Mouse (Mus musculus): ENCODE data around the gene H60c. TPM values are rescaled to one million over a fixed set of nuclear protein-coding genes. Genes with fewer than 3 reads are reported as not detected.
A peak's percentile ranks its signal among the peaks of the same experiment; 100 is the strongest.

Gene H60c
- not detected in 2 replicates for polyA plus RNA-seq (2014; fragmentation: Nextera tagmentation; extraction: Ambion mirVana)

DNA sequence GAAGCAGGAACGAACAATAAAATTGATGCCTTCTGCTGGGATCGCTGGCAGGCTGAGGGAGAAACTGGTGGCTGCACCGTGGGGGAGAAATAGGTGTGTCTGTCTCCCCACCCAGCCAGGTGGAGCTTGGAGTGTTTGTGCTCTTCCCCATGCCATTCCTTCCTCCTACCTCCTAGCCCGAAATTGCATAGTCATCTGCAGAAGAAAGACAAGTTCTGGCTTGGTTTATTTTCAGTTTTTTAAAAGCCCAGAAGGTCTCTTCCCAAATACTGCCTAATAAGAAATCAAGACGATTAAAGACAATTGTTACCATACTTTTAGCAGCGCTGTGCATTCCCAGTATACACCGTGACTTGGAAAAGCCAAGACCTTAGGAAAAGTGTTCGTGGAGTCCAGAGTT is at the start of gene H60c:
H60c (minus strand) TSS at position 101 of the 400 bp plus-strand sequence.
- Histone ChIP-seq H3K27ac (no peak within 1 kb of the TSS), H3K9ac (no peak within 1 kb of the TSS), H3K27me3 (ENCODE audit: control insufficient read depth, insufficient read depth, low read length) (no peaks in the 10 kb centered on the region), H3K4me1 (replicated peaks; ENCODE audit: control insufficient read depth, insufficient read depth, low read length) (no peaks in the 10 kb centered on the region), H3K4me3 (replicated peaks; ENCODE audit: low read length) (no peak within 1 kb of the TSS), H3K4me2 (replicated peaks) (no peak within 1 kb of the TSS), H3K9me3 (ENCODE audit: control insufficient read depth, low read length) (no peaks in the 10 kb centered on the region), H3K36me3 (replicated peaks; ENCODE audit: control insufficient read depth, insufficient read depth) (no peaks in the 10 kb centered on the region)
- no peak for ATAC-seq (ENCODE audit: low FRiP score)
- DNase-seq (ENCODE audit: low spot score) = no peak
- 78% methylated on average over 8 of the region's 8 CpGs for WGBS

DNA sequence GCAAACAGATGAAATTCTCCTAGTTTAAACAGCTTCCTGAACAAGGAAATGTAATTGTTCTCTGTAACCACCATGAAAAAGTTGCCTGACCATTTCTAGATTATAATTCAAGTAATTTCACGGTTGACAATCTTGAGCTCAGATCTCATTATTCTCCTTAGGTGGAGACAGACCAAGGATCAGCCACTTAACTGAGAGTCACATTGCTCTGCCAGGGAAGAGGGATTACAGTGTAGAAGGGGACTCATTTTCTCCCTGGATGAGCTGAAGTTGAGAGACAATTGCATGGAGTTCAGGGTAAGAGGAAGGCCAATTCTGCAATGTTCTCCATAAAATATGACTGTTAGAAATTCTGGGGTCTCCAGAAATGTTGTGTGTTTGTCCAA is 41.2 kb upstream of the H60c start:
- Histone ChIP-seq H3K27me3 (ENCODE audit: control insufficient read depth, insufficient read depth, low read length) (no peaks in the 10 kb centered on the region), H3K9ac (no peak overlapping the region), H3K4me2 (replicated peaks) (no peak overlapping the region), H3K4me3 (replicated peaks; ENCODE audit: low read length) (no peak overlapping the region), H3K9me3 (ENCODE audit: control insufficient read depth, low read length) (no peaks in the 10 kb centered on the region), H3K27ac (no peak overlapping the region), H3K36me3 (replicated peaks; ENCODE audit: control insufficient read depth, insufficient read depth) (no peaks in the 10 kb centered on the region), H3K4me1 (replicated peaks; ENCODE audit: control insufficient read depth, insufficient read depth, low read length) (no peaks in the 10 kb centered on the region)
- WGBS = 78% methylated on average over 1 of the region's 1 CpGs
- DNase-seq (ENCODE audit: low spot score) (no peak), ATAC-seq (ENCODE audit: low FRiP score) (no peak)

- 84% methylated on average over 4 of the region's 4 CpGs for WGBS
- H3K36me3 ChIP-seq (replicated peaks; ENCODE audit: control insufficient read depth, insufficient read depth) = no peaks in the 10 kb centered on the region
- H3K4me1 ChIP-seq (replicated peaks; ENCODE audit: control insufficient read depth, insufficient read depth, low read length) = no peaks in the 10 kb centered on the region
- DNase-seq (ENCODE audit: low spot score) (no peak), ATAC-seq (ENCODE audit: low FRiP score) (no peak)
- H3K9ac ChIP-seq = no peak overlapping the region
- no peak overlapping the region for H3K4me3 ChIP-seq (replicated peaks; ENCODE audit: low read length)
- H3K27me3 ChIP-seq (ENCODE audit: control insufficient read depth, insufficient read depth, low read length) = no peaks in the 10 kb centered on the region
- no peaks in the 10 kb centered on the region for H3K9me3 ChIP-seq (ENCODE audit: control insufficient read depth, low read length)
- H3K27ac ChIP-seq = no peak overlapping the region
- H3K4me2 ChIP-seq (replicated peaks) = no peak overlapping the region
Observed at GRCm38 (mm10) chr10:3308180-3308820, 40.7 kb upstream of the H60c start.

DNA sequence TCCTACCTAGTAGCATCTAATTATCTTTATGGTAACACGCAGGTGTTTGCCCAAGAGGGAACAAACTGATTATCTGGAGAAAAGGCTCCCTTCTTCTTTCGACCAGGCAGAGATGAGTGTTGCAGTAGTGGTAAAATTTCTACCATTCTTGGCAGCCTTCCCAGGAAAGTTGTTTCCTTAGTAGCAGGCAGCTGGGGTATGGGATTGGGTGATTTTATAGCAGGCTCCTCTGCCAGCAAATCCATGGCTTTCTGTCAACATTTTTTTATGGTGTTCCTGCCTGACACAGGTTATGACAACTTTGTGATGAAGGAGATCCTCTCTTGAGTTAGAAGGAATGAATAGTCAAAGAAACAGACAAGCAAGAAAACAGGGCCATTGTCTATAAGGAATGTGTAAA is 40.2 kb upstream of the H60c start:
- ATAC-seq (ENCODE audit: low FRiP score) (no peak), DNase-seq (ENCODE audit: low spot score) (peak; percentile 43)
- H3K4me1 ChIP-seq (replicated peaks; ENCODE audit: control insufficient read depth, insufficient read depth, low read length) = no peaks in the 10 kb centered on the region
- WGBS = 68% methylated on average over 2 of the region's 2 CpGs
- H3K4me3 ChIP-seq (replicated peaks; ENCODE audit: low read length) = no peak overlapping the region
- H3K4me2 ChIP-seq (replicated peaks) = no peak overlapping the region
- H3K9ac ChIP-seq = no peak overlapping the region
- H3K9me3 ChIP-seq (ENCODE audit: control insufficient read depth, low read length) = no peaks in the 10 kb centered on the region
- H3K27ac ChIP-seq = no peak overlapping the region
- no peaks in the 10 kb centered on the region for H3K27me3 ChIP-seq (ENCODE audit: control insufficient read depth, insufficient read depth, low read length)
- H3K36me3 ChIP-seq (replicated peaks; ENCODE audit: control insufficient read depth, insufficient read depth) = no peaks in the 10 kb centered on the region

- H3K27ac ChIP-seq = no peak overlapping the region
- H3K27me3 ChIP-seq (ENCODE audit: control insufficient read depth, insufficient read depth, low read length) = no peaks in the 10 kb centered on the region
- no peak for DNase-seq (ENCODE audit: low spot score)
- H3K9ac ChIP-seq = no peak overlapping the region
- no peaks in the 10 kb centered on the region for H3K4me1 ChIP-seq (replicated peaks; ENCODE audit: control insufficient read depth, insufficient read depth, low read length)
- H3K9me3 ChIP-seq (ENCODE audit: control insufficient read depth, low read length) = no peaks in the 10 kb centered on the region
- no peak overlapping the region for H3K4me3 ChIP-seq (replicated peaks; ENCODE audit: low read length)
- no peaks in the 10 kb centered on the region for H3K36me3 ChIP-seq (replicated peaks; ENCODE audit: control insufficient read depth, insufficient read depth)
- H3K4me2 ChIP-seq (replicated peaks) = no peak overlapping the region
- ATAC-seq (ENCODE audit: low FRiP score) = no peak
- 55% methylated on average over 2 of the region's 2 CpGs for WGBS
Observed at GRCm38 (mm10) chr10:3293969-3294368, 26.4 kb upstream of the H60c start.

GRCm38 (mm10) chr10:3281047-3281446 is 13.5 kb upstream of the H60c start:
- Histone ChIP-seq H3K27me3 (ENCODE audit: control insufficient read depth, insufficient read depth, low read length) (no peaks in the 10 kb centered on the region), H3K36me3 (replicated peaks; ENCODE audit: control insufficient read depth, insufficient read depth) (no peaks in the 10 kb centered on the region), H3K9ac (no peak overlapping the region), H3K4me1 (replicated peaks; ENCODE audit: control insufficient read depth, insufficient read depth, low read length) (no peaks in the 10 kb centered on the region), H3K4me2 (replicated peaks) (no peak overlapping the region), H3K9me3 (ENCODE audit: control insufficient read depth, low read length) (0 out of 2 replicates have a peak, but pooled peaks cover 3% of the 10 kb centered on the region), H3K27ac (no peak overlapping the region), H3K4me3 (replicated peaks; ENCODE audit: low read length) (no peak overlapping the region)
- WGBS = 84% methylated on average over 2 of the region's 2 CpGs
- ATAC-seq (ENCODE audit: low FRiP score) (no peak), DNase-seq (ENCODE audit: low spot score) (no peak)

- Histone ChIP-seq H3K4me3 (replicated peaks; ENCODE audit: low read length) (no peak overlapping the region), H3K27me3 (ENCODE audit: control insufficient read depth, insufficient read depth, low read length) (no peaks in the 10 kb centered on the region), H3K36me3 (replicated peaks; ENCODE audit: control insufficient read depth, insufficient read depth) (no peaks in the 10 kb centered on the region), H3K9me3 (ENCODE audit: control insufficient read depth, low read length) (0 out of 2 replicates have a peak, but pooled peaks cover 5% of the 10 kb centered on the region), H3K4me1 (replicated peaks; ENCODE audit: control insufficient read depth, insufficient read depth, low read length) (no peaks in the 10 kb centered on the region), H3K9ac (no peak overlapping the region), H3K4me2 (replicated peaks) (no peak overlapping the region), H3K27ac (no peak overlapping the region)
- 86% methylated on average over 3 of the region's 3 CpGs for WGBS
- ATAC-seq (ENCODE audit: low FRiP score) (no peak), DNase-seq (ENCODE audit: low spot score) (no peak)
Observed at GRCm38 (mm10) chr10:3274065-3274464, 6.5 kb upstream of the H60c start.

DNA sequence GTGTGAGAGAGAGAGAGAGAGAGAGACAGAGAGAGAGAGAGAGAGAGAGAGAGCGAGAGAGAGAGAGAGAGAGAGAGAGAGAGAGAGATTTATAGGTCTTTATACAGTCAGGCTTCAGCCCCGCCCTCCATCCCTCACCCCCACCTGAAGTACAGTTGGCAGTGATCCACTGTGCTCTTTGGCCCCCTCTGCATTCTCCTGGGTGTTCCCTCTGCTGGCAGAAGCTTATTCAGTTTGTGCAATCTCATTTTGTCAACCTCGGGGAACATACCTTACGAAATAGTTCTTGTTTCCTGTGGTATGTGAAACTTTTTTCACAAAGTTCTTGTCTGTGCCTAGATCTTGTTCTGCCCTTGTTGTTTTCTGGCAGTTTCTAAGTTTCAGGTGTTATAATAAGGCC is 3.5 kb upstream of the H60c start:
- H3K9ac ChIP-seq = no peak overlapping the region
- no peaks in the 10 kb centered on the region for H3K4me1 ChIP-seq (replicated peaks; ENCODE audit: control insufficient read depth, insufficient read depth, low read length)
- 0 out of 2 replicates have a peak, but pooled peaks cover 2% of the 10 kb centered on the region for H3K9me3 ChIP-seq (ENCODE audit: control insufficient read depth, low read length)
- no peak overlapping the region for H3K4me2 ChIP-seq (replicated peaks)
- no peak for ATAC-seq (ENCODE audit: low FRiP score)
- H3K27me3 ChIP-seq (ENCODE audit: control insufficient read depth, insufficient read depth, low read length) = no peaks in the 10 kb centered on the region
- WGBS = 75% methylated on average over 3 of the region's 4 CpGs
- no peaks in the 10 kb centered on the region for H3K36me3 ChIP-seq (replicated peaks; ENCODE audit: control insufficient read depth, insufficient read depth)
- H3K4me3 ChIP-seq (replicated peaks; ENCODE audit: low read length) = no peak overlapping the region
- no peak for DNase-seq (ENCODE audit: low spot score)
- H3K27ac ChIP-seq = no peak overlapping the region

DNA sequence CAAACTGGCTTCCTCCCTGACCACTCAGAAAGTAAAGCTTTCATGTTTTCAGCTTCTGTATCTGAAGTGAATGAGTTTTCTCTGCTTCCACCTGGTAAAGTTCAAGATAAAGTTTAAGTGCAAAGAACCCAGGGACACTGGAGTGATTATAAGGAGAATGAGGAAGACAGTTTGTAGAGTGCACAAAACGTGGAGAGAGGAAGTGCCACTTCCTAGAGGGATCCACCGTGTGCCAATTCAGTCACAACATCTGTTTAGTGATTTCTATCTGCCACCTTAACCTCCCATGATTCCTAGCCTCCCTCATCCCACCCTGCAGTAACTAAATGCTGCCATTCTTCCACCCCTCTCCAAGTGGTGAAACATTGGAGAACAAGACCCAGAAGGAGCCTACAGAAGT is 842 bp downstream of the H60c start:
- no peaks in the 10 kb centered on the region for H3K9me3 ChIP-seq (ENCODE audit: control insufficient read depth, low read length)
- H3K27me3 ChIP-seq (ENCODE audit: control insufficient read depth, insufficient read depth, low read length) = no peaks in the 10 kb centered on the region
- H3K27ac ChIP-seq = no peak overlapping the region
- ATAC-seq (ENCODE audit: low FRiP score) (no peak), DNase-seq (ENCODE audit: low spot score) (no peak)
- H3K4me2 ChIP-seq (replicated peaks) = no peak overlapping the region
- H3K9ac ChIP-seq = no peak overlapping the region
- no peaks in the 10 kb centered on the region for H3K4me1 ChIP-seq (replicated peaks; ENCODE audit: control insufficient read depth, insufficient read depth, low read length)
- WGBS = 71% methylated on average over 2 of the region's 2 CpGs
- H3K4me3 ChIP-seq (replicated peaks; ENCODE audit: low read length) = no peak overlapping the region
- H3K36me3 ChIP-seq (replicated peaks; ENCODE audit: control insufficient read depth, insufficient read depth) = no peaks in the 10 kb centered on the region

- H3K9ac ChIP-seq = no peak overlapping the region
- no peaks in the 10 kb centered on the region for H3K27me3 ChIP-seq (ENCODE audit: control insufficient read depth, insufficient read depth, low read length)
- ATAC-seq (ENCODE audit: low FRiP score) (no peak), DNase-seq (ENCODE audit: low spot score) (no peak)
- no peak overlapping the region for H3K4me2 ChIP-seq (replicated peaks)
- H3K4me1 ChIP-seq (replicated peaks; ENCODE audit: control insufficient read depth, insufficient read depth, low read length) = no peaks in the 10 kb centered on the region
- H3K27ac ChIP-seq = no peak overlapping the region
- no peaks in the 10 kb centered on the region for H3K9me3 ChIP-seq (ENCODE audit: control insufficient read depth, low read length)
- no peak overlapping the region for H3K4me3 ChIP-seq (replicated peaks; ENCODE audit: low read length)
- WGBS = 80% methylated on average over 2 of the region's 2 CpGs
- no peaks in the 10 kb centered on the region for H3K36me3 ChIP-seq (replicated peaks; ENCODE audit: control insufficient read depth, insufficient read depth)
Observed at GRCm38 (mm10) chr10:3262784-3263183, 4.8 kb downstream of the H60c start.
